Mouse (Mus musculus) brown adipose tissue, adult 24 weeks (tissue): ENCODE measurements around the gene Rpl19. TPM values are rescaled to one million over a fixed set of nuclear protein-coding genes. Genes with fewer than 3 reads are reported as not detected.

Experiments used
- H3K27ac ChIP-seq: fragments of 200-500 bp; replicated peaks from 2 replicates; pipeline ENCODE4 v1.5.1; 2012; ENCODE audit warnings: low read depth, mild to moderate bottlenecking, low read length
- H3K4me1 ChIP-seq: fragments of 200-500 bp; 2 replicates; pipeline ENCODE4 v1.6.1; 2012; ENCODE audit warnings: low read length, mixed read lengths; ENCODE audit not compliant: control insufficient read depth, insufficient read depth, insufficient read length
- H3K4me3 ChIP-seq: fragments of 200-500 bp; 2 replicates; pipeline ENCODE4 v1.5.1; 2012; ENCODE audit warnings: low read depth, mild to moderate bottlenecking, low read length, moderate library complexity; ENCODE audit not compliant: insufficient read depth
- polyA plus RNA-seq: library from polyadenylated mRNA; stranded (reverse); fragments of >200 nt; gene quantifications from 2 replicates; pipeline ENCODE4 v1.2.4, GENCODE M21; 2012; ENCODE audit not compliant: missing spikeins, insufficient read depth, insufficient read length

The Rpl19 gene
- polyA plus RNA-seq, 1 experiment: 961 TPM

GRCm38 (mm10) chr11:97995564-97996288 lies 30.8 kb upstream of the Rpl19 start, which contains the start of gene Arl5c:
Arl5c (minus strand) TSS chr11:97996181.
- no peak within 1 kb of the TSS for H3K27ac ChIP-seq
- H3K4me3 ChIP-seq: peak within 1 kb of the TSS; percentile 62
- H3K4me1 ChIP-seq: no peaks in the 10 kb centered on the region

- H3K4me1 ChIP-seq: no peaks in the 10 kb centered on the region
- H3K4me3 ChIP-seq: no peak overlapping the region
Measured at GRCm38 (mm10) chr11:97996691-97997090, 29.8 kb upstream of the Rpl19 start.

GRCm38 (mm10) chr11:97997387-97997960 lies 29.0 kb upstream of the Rpl19 start:
- H3K27ac ChIP-seq: no peak overlapping the region
- H3K4me1 ChIP-seq: no peaks in the 10 kb centered on the region
- H3K4me3 ChIP-seq: no peak overlapping the region

More at GRCm38 (mm10) chr11:97996691-97997090, 29.8 kb upstream of the Rpl19 start:
- no peak overlapping the region for H3K27ac ChIP-seq

GRCm38 (mm10) chr11:97998074-97998793 lies 28.3 kb upstream of the Rpl19 start:
- no peak overlapping the region for H3K4me3 ChIP-seq
- H3K4me1 ChIP-seq: no peaks in the 10 kb centered on the region
- no peak overlapping the region for H3K27ac ChIP-seq

GRCm38 (mm10) chr11:97998898-97999608 lies 27.5 kb upstream of the Rpl19 start:
- H3K4me3 ChIP-seq: no peak overlapping the region
- no peaks in the 10 kb centered on the region for H3K4me1 ChIP-seq
- H3K27ac ChIP-seq: no peak overlapping the region

GRCm38 (mm10) chr11:97999748-98000147 lies 26.8 kb upstream of the Rpl19 start:
- Histone ChIP-seq H3K4me1 (no peaks in the 10 kb centered on the region), H3K4me3 (no peak overlapping the region), H3K27ac (no peak overlapping the region)

- Histone ChIP-seq H3K4me3 (no peak overlapping the region), H3K4me1 (no peaks in the 10 kb centered on the region), H3K27ac (no peak overlapping the region)
Measured at GRCm38 (mm10) chr11:98000378-98001140, 26.0 kb upstream of the Rpl19 start.

GRCm38 (mm10) chr11:98001351-98001824 lies 25.1 kb upstream of the Rpl19 start:
- no peaks in the 10 kb centered on the region for H3K4me1 ChIP-seq
- no peak overlapping the region for H3K27ac ChIP-seq
- H3K4me3 ChIP-seq: no peak overlapping the region

- Histone ChIP-seq H3K4me1 (no peaks in the 10 kb centered on the region), H3K4me3 (no peak overlapping the region), H3K27ac (no peak overlapping the region)
Measured at GRCm38 (mm10) chr11:98001986-98002385, 24.5 kb upstream of the Rpl19 start.

GRCm38 (mm10) chr11:98002627-98003026 lies 23.9 kb upstream of the Rpl19 start:
- no peaks in the 10 kb centered on the region for H3K4me1 ChIP-seq
- no peak overlapping the region for H3K27ac ChIP-seq
- H3K4me3 ChIP-seq: peak overlapping the region; percentile 52

GRCm38 (mm10) chr11:98003171-98003671 lies 23.3 kb upstream of the Rpl19 start:
- Histone ChIP-seq H3K4me3 (peak overlapping the region; percentile 52), H3K4me1 (no peaks in the 10 kb centered on the region), H3K27ac (no peak overlapping the region)

- H3K27ac ChIP-seq: no peak overlapping the region
- H3K4me3 ChIP-seq: no peak overlapping the region
Measured at GRCm38 (mm10) chr11:98004161-98004560, 22.3 kb upstream of the Rpl19 start.

GRCm38 (mm10) chr11:98005076-98005475 lies 21.4 kb upstream of the Rpl19 start:
- no peaks in the 10 kb centered on the region for H3K4me1 ChIP-seq
- H3K27ac ChIP-seq: no peak overlapping the region
- H3K4me3 ChIP-seq: no peak overlapping the region

More at GRCm38 (mm10) chr11:98004161-98004560, 22.3 kb upstream of the Rpl19 start:
- H3K4me1 ChIP-seq: no peaks in the 10 kb centered on the region

GRCm38 (mm10) chr11:98005686-98006085 lies 20.8 kb upstream of the Rpl19 start:
- H3K4me1 ChIP-seq: no peaks in the 10 kb centered on the region
- no peak overlapping the region for H3K27ac ChIP-seq
- no peak overlapping the region for H3K4me3 ChIP-seq
